Mouse (Mus musculus) spleen, adult 2 months (tissue): ENCODE measurements around the gene Ldhc.

Experiments
- CTCF ChIP-seq: fragments of 200-500 bp; IDR thresholded peaks from 2 replicates; pipeline ENCODE4 v1.5.1; 2011; ENCODE audit warnings: mild to moderate bottlenecking, inconsistent platforms; ENCODE audit not compliant: insufficient read depth, insufficient read length, insufficient replicate concordance; ENCODE audit errors: extremely low read depth
- POLR2A ChIP-seq: fragments of 200-500 bp; IDR thresholded peaks from 2 replicates; pipeline ENCODE4 v1.6.1; 2011; ENCODE audit warnings: low read depth, low read length, inconsistent platforms

- TF ChIP-seq CTCF: no peak
- TF ChIP-seq POLR2A: no peak
Measured at GRCm38 (mm10) chr7:46911250-46911649, 50.2 kb downstream of the Ldhc start.
